Mouse (Mus musculus) E14TG2a.4 (cell line): Measurements from ENCODE around the gene Ebna1bp2.

Experiments
- CTCF ChIP-seq: conservative IDR thresholded peaks from 2 replicates; pipeline ENCODE4 v1.5.1; 2014; ENCODE audit warnings: low read length
- NANOG ChIP-seq: IDR thresholded peaks from 2 replicates; pipeline ENCODE4 v1.6.1; 2014; ENCODE audit warnings: borderline replicate concordance, low read length, mixed read lengths
- POU5F1 ChIP-seq: IDR thresholded peaks from 2 replicates; pipeline ENCODE4 v1.6.1; 2014; ENCODE audit warnings: low read length, borderline replicate concordance

- TF ChIP-seq CTCF (peak; percentile 38), POU5F1 (no peak), NANOG (no peak)
Measured at GRCm38 (mm10) chr4:118645234-118645633, 24.6 kb downstream of the Ebna1bp2 start.
